Mouse (Mus musculus) erythroblast, embryonic 14.5 days (primary cell): ENCODE results near the gene Zfp74. TPM values are rescaled to one million over a fixed set of nuclear protein-coding genes. Genes with fewer than 3 reads are reported as not detected.
A peak's percentile ranks its signal among the peaks of the same experiment; 100 is the strongest.

Source experiments
- H3K27me3 ChIP-seq: 2 replicates; pipeline ENCODE4 v1.6.1; 2012; ENCODE audit warnings: inconsistent platforms; ENCODE audit not compliant: control insufficient read depth
- H3K36me3 ChIP-seq: 2 replicates; pipeline ENCODE4 v1.6.1; 2012; ENCODE audit warnings: mild to moderate bottlenecking, inconsistent platforms; ENCODE audit not compliant: control insufficient read depth
- H3K4me1 ChIP-seq: 2 replicates; pipeline ENCODE4 v1.6.1; 2012; ENCODE audit warnings: inconsistent platforms; ENCODE audit not compliant: control insufficient read depth
- H3K4me3 ChIP-seq: replicated peaks from 2 replicates; pipeline ENCODE3; 2012; ENCODE audit warnings: moderate library complexity, mild to moderate bottlenecking, inconsistent platforms
- H3K9me3 ChIP-seq: 2 replicates; pipeline ENCODE4 v1.6.1; 2012; ENCODE audit warnings: low read length, inconsistent platforms, mixed read lengths; ENCODE audit not compliant: control insufficient read depth
- GATA1 ChIP-seq: IDR thresholded peaks from 2 replicates; pipeline ENCODE4 v1.6.1; 2012; ENCODE audit warnings: low read length, inconsistent platforms, mixed read lengths
- TAL1 ChIP-seq: IDR thresholded peaks from 3 replicates; pipeline ENCODE4 v1.6.1; 2012; ENCODE audit warnings: low read length, inconsistent platforms, mixed read lengths
- polyA plus RNA-seq: library from polyadenylated mRNA; stranded (reverse); fragments of >175 nt; gene quantifications from 2 replicates; pipeline ENCODE4 v1.2.3, GENCODE M21; 2012

The Zfp74 gene
- polyA plus RNA-seq, 1 experiment: 0.09 TPM

DNA sequence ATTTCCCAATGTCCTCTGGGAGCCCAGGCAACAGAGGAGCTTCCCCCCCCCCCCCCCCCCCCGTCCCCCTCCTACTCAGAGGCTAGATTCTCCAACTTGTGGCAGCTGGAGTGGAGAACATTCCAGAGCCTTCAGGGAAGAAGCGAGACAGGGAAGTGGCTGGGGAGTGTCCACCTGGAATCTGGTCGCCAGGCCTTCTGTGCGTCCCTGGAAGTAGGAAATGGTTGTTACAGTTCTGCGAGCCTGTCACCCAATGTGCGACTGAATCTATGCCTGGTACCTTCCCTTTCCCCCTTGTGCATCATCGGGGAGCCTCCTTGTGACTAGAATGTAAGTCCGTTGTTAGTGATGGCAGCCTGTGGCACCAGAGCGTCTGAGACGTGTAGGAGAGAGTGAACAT, 2.4 kb upstream of the Zfp74 start:
- Histone ChIP-seq H3K27me3 (no peaks in the 10 kb centered on the region), H3K9me3 (no peaks in the 10 kb centered on the region), H3K4me1 (peaks cover 16% of the 10 kb centered on the region), H3K36me3 (peaks cover 1% of the 10 kb centered on the region), H3K4me3 (no peak overlapping the region)
- TF ChIP-seq TAL1 (no peak), GATA1 (no peak)

DNA sequence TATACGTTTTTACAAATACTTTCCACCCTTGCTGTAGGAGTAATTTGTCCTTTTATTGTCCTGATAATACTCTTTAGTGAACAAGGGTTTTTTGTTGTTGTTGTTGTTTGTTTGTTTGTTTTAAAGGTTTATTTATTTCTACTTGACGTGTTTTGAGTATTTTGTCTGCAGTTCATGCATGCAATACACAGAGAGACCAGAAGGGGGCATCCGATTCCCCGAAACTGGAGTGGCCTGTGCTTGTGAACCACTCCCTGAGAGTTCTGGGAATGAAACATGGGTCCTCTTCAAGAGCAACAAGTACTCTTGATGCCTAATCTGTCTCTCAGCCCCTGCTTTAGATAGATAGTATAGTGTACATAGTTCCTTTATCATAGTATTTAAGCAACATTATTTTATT, 842 bp upstream of the Zfp74 start:
- TF ChIP-seq GATA1: no peak
- TF ChIP-seq TAL1: no peak
- Histone ChIP-seq H3K4me1 (peaks cover 16% of the 10 kb centered on the region), H3K27me3 (no peaks in the 10 kb centered on the region), H3K36me3 (peaks cover 5% of the 10 kb centered on the region), H3K4me3 (peak overlapping the region; percentile 75), H3K9me3 (peaks cover 3% of the 10 kb centered on the region; the same call in 1 of the 2 replicates)

DNA sequence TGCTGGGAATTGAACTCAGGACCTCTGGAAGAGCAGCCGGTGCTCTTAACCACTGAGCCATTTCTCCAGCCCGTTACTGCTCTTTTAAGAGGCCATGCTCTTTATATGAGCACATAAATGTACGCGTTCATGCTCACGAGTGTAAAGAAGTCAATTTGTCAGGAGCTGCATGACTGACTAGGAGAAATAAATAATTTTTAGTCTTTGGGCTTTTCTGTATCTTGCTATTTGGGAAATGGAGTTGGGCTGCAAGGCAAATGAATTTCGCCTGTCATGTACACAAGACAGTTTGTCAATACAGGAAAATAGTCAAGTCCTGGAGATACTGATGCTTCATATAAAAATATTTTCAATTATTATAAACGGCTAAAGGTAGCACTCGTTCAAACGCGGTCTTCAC, 803 bp downstream of the Zfp74 start:
- H3K36me3 ChIP-seq: peaks cover 5% of the 10 kb centered on the region
- TF ChIP-seq TAL1 (no peak), GATA1 (no peak)
- H3K4me3 ChIP-seq: peak overlapping the region; percentile 75
- H3K9me3 ChIP-seq: peaks cover 3% of the 10 kb centered on the region; the same call in 1 of the 2 replicates
- peaks cover 16% of the 10 kb centered on the region for H3K4me1 ChIP-seq
- H3K27me3 ChIP-seq: no peaks in the 10 kb centered on the region

DNA sequence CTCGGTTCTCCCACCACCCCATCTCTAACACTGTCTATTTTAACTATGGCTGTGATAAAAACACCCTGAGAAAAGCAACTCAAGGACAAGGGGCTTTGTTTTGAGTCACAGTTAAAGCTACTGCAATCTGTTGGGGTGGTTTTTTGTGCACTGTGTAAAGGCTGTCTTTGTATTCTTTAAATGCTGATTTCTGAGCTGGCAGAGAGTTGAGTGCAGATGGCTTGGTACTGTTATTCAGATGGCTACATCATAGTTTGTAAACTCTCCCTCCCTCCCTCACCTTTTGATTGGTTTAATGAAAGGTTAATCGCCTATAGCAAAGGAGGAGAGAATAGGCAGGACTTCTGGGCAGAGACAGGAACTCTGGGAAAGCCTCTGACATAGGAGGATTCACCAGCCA, 9.7 kb downstream of the Zfp74 start:
- peaks cover 7% of the 10 kb centered on the region for H3K36me3 ChIP-seq
- no peaks in the 10 kb centered on the region for H3K9me3 ChIP-seq
- TF ChIP-seq GATA1 (no peak), TAL1 (no peak)
- H3K4me3 ChIP-seq: no peak overlapping the region
- no peaks in the 10 kb centered on the region for H3K4me1 ChIP-seq
- H3K27me3 ChIP-seq: no peaks in the 10 kb centered on the region

DNA sequence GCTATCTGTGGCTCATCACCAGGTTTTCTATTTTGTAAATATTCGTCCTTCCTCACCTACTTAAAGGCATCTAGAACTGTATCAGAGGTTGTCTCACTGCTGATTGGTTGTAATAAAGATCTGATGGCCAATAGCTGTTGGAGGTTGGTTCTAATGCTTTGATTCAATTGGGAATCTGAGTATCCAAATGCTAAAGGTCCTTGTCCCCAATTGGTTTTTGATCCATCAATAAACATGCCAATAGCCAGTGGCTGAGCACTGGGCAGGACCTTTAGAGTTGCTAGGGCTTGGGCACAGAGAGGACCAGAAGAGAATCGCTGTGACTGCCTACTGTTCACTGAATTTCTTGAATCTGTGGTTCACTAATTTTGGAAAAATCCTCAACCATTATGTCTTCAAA, 10.2 kb downstream of the Zfp74 start:
- Histone ChIP-seq H3K27me3 (no peaks in the 10 kb centered on the region), H3K36me3 (peaks cover 7% of the 10 kb centered on the region), H3K9me3 (no peaks in the 10 kb centered on the region), H3K4me3 (no peak overlapping the region), H3K4me1 (no peaks in the 10 kb centered on the region)
- TF ChIP-seq TAL1 (no peak), GATA1 (no peak)

DNA sequence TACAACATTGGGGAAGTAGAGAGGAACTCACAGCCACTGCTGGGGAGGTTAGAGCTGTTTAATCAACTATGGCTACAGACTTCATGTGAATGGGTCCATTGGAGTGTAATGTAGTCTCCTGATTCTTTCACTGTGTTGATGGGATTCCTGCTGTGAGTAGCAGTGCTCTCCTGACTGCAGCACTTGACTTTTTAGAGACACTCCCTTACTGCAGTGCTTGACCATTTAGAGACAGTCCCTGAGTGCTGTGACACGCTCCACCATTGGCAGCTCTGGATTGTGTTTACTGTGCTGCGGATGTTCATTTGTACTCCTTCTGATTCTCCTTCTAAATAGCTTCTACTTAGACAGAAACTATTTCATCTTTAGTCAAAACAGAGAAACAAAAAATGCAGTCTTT, 11.1 kb downstream of the Zfp74 start:
- Histone ChIP-seq H3K27me3 (no peaks in the 10 kb centered on the region), H3K36me3 (peaks cover 7% of the 10 kb centered on the region), H3K9me3 (no peaks in the 10 kb centered on the region), H3K4me3 (no peak overlapping the region), H3K4me1 (no peaks in the 10 kb centered on the region)
- TF ChIP-seq GATA1 (no peak), TAL1 (no peak)

DNA sequence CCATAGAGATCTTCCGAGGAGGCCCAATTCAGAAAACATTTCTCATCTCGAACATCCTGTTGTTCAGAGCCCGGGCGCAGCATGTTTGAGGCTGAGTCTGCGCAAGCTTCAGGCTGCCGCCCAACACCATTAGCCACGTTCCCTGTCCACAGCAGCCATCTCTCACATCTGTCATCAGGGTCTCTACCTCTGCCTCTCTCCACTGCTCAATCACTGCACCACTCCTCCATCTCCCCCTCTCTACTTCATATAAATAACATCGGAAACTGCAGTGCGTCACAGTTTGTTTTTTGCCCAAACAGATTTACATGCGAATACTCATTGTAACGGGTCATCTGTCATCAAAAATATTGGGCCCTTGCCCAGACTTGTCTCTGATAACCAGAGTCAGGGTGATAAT, 12.9 kb downstream of the Zfp74 start:
- peaks cover 10% of the 10 kb centered on the region for H3K36me3 ChIP-seq
- H3K4me1 ChIP-seq: no peaks in the 10 kb centered on the region
- no peak for TF ChIP-seq GATA1
- no peak for TF ChIP-seq TAL1

DNA sequence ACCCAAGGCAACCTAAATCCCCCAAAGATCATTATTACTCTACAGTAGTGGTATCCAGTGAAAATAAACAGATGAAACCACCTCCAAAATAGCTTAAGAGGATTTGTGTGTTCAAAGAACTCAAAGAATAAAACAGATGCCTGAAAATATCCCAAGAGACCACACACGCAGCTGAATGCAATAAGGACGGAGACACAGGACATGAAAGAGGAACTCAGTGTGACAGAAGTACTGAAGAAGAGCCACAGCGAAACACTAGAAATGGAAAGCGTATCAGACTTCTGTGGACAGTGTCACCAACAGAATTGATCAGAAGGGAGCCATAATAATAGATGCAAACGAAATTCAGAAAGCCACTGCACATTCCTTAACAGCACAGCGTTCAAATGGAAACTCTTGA, 15.0 kb downstream of the Zfp74 start:
- no peak for TF ChIP-seq GATA1
- no peak for TF ChIP-seq TAL1
- Histone ChIP-seq H3K36me3 (peaks cover 31% of the 10 kb centered on the region), H3K27me3 (no peaks in the 10 kb centered on the region), H3K4me1 (no peaks in the 10 kb centered on the region), H3K9me3 (peaks cover 15% of the 10 kb centered on the region), H3K4me3 (no peak overlapping the region)

More for the DNA sequence above, 12.9 kb downstream of the Zfp74 start:
- no peak overlapping the region for H3K4me3 ChIP-seq
- H3K27me3 ChIP-seq: no peaks in the 10 kb centered on the region
- H3K9me3 ChIP-seq: no peaks in the 10 kb centered on the region

GRCm38 (mm10) chr7:29922780-29923179, 31.1 kb downstream of the Zfp74 start:
- H3K4me1 ChIP-seq: no peaks in the 10 kb centered on the region
- H3K4me3 ChIP-seq: no peak overlapping the region
- no peaks in the 10 kb centered on the region for H3K27me3 ChIP-seq
- H3K36me3 ChIP-seq: no peaks in the 10 kb centered on the region
- H3K9me3 ChIP-seq: no peaks in the 10 kb centered on the region
- TF ChIP-seq TAL1: no peak
- TF ChIP-seq GATA1: no peak

DNA sequence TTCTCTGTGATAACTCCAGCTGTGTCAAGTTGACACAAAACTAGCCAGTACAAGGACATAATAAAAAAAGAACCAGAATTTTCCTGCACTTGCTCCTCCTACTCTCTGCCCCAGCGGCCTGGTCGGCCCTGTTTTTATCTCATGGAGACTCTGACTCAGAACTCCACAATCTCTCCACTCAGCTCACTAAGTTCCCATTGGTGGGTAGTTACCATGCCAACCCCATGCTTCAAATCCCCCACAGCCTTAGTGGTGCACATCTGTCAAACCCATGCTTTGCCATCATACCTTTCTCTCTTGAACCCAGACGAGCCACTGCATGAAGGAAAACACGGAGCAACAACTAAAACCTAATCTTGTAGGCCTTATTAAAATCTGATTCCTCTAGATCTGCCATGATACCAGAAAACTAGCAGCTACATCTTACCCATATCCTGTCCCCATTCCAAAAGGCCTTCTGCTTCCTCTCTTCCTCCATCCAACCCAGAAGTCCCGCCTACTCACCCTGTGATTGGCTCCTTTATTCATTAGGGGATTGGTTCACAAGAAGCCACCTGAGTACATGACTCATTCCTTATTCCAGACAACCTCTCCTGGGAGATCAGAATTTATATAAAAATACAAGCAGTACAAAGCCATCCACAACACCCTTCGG, 32.3 kb downstream of the Zfp74 start:
- H3K4me3 ChIP-seq: no peak overlapping the region
- TF ChIP-seq TAL1 (no peak), GATA1 (no peak)
- no peaks in the 10 kb centered on the region for H3K9me3 ChIP-seq
- H3K27me3 ChIP-seq: no peaks in the 10 kb centered on the region
- H3K4me1 ChIP-seq: no peaks in the 10 kb centered on the region
- no peaks in the 10 kb centered on the region for H3K36me3 ChIP-seq
